Mouse (Mus musculus) midbrain, embryonic 16.5 days (tissue): Measurements from ENCODE around the gene Gngt2. TPM values are rescaled to one million over a fixed set of nuclear protein-coding genes. Genes with fewer than 3 reads are reported as not detected.

ENCODE experiments used
- ATAC-seq: fragments of 200-750 bp; cut with Nextera tagmentation; 2 replicates; pipeline ENCODE4 v1.8.0; 2017; ENCODE audit warnings: moderate TSS enrichment
- H3K27ac ChIP-seq: fragments of 300-500 bp; sonication (generic); 2 replicates; pipeline ENCODE4 v1.5.1; 2014; ENCODE audit warnings: mild to moderate bottlenecking, low read length, mixed read lengths
- H3K27me3 ChIP-seq: fragments of 300-500 bp; sonication (generic); 2 replicates; pipeline ENCODE4 v1.6.1; 2014; ENCODE audit warnings: low read depth, low read length, mixed read lengths; ENCODE audit not compliant: control insufficient read depth, insufficient read depth
- H3K36me3 ChIP-seq: fragments of 300-500 bp; sonication (generic); 2 replicates; pipeline ENCODE4 v1.6.1; 2014; ENCODE audit warnings: mild to moderate bottlenecking, low read length, moderate library complexity, mixed read lengths; ENCODE audit not compliant: control insufficient read depth, insufficient read depth
- H3K4me1 ChIP-seq: fragments of 300-500 bp; sonication (generic); 2 replicates; pipeline ENCODE4 v1.6.1; 2014; ENCODE audit warnings: mild to moderate bottlenecking, low read length, mixed read lengths; ENCODE audit not compliant: control insufficient read depth, insufficient read depth
- H3K4me2 ChIP-seq: fragments of 300-500 bp; sonication (generic); 2 replicates; pipeline ENCODE4 v1.6.1; 2014; ENCODE audit warnings: mild to moderate bottlenecking, low read length, mixed read lengths
- H3K4me3 ChIP-seq: fragments of 300-500 bp; sonication (generic); 2 replicates; pipeline ENCODE4 v1.5.1; 2014; ENCODE audit warnings: low read depth, mild to moderate bottlenecking, low read length, moderate library complexity, mixed read lengths
- H3K9ac ChIP-seq: fragments of 300-500 bp; sonication (generic); 2 replicates; pipeline ENCODE4 v1.6.1; 2014; ENCODE audit warnings: low read depth, low read length, mixed read lengths
- H3K9me3 ChIP-seq: fragments of 300-500 bp; sonication (generic); replicated peaks from 2 replicates; pipeline ENCODE4 v1.6.1; 2014; ENCODE audit warnings: mild to moderate bottlenecking, low read length, mixed read lengths; ENCODE audit not compliant: control insufficient read depth, poor library complexity, severe bottlenecking
- WGBS: fragments of 180-500 bp; shearing (Covaris S2); extraction: QIAGEN DNeasy Blood & Tissue Kit; methylation state at CpG from one replicate; pipeline ENCODE4 v1.1.7; 2014; 5-methylcytosine and 5-hydroxymethylcytosine counted together
- polyA plus RNA-seq: library from polyadenylated mRNA; unstranded; fragments of >200 nt; fragmentation: Nextera tagmentation; extraction: Ambion mirVana; gene quantifications from 2 replicates; pipeline ENCODE4 v1.2.1, GENCODE M21; 2015

Gngt2 gene
- polyA plus RNA-seq, 1 experiment from 2014 or later: 2.6 TPM

- 0 out of 2 replicates have a peak, but pooled peaks cover 3% of the 10 kb centered on the region for H3K9me3 ChIP-seq
- no peaks in the 10 kb centered on the region for H3K36me3 ChIP-seq
- no peak overlapping the region for H3K9ac ChIP-seq
- H3K4me3 ChIP-seq: no peak overlapping the region
- 69% methylated on average over 2 of the region's 2 CpGs for WGBS
- H3K27ac ChIP-seq: no peak overlapping the region
- no peak overlapping the region for H3K4me2 ChIP-seq
- no peaks in the 10 kb centered on the region for H3K27me3 ChIP-seq
- ATAC-seq: no peak
- no peaks in the 10 kb centered on the region for H3K4me1 ChIP-seq
Observed at GRCm38 (mm10) chr11:95890462-95891051, 53.5 kb downstream of the Gngt2 start.

Other genes starting within 250 kb of the Gngt2 start
- gene Ngfr, start 249.5 kb upstream of the Gngt2 start, polyA plus RNA-seq: 10.2 and 10.8 TPM in 2 replicates
- gene Phb, start 170.3 kb upstream of the Gngt2 start, polyA plus RNA-seq: 195 and 197 TPM in 2 replicates
- 21.1 and 26.3 TPM in 2 replicates for gene Zfp652, start 124.5 kb upstream of the Gngt2 start, polyA plus RNA-seq
- gene B130006D01Rik, start 113.6 kb upstream of the Gngt2 start, polyA plus RNA-seq: 1.3 and 1.4 TPM in 2 replicates
- 0.43 and 0.45 TPM in 2 replicates for gene Phospho1, start 12.7 kb upstream of the Gngt2 start, polyA plus RNA-seq
- gene Abi3, start 5.3 kb downstream of the Gngt2 start, polyA plus RNA-seq: 1.2 and 1.9 TPM in 2 replicates
- not detected in 2 replicates for gene B4galnt2, start 77.7 kb downstream of the Gngt2 start, polyA plus RNA-seq
- gene Igf2bp1, start 168.7 kb downstream of the Gngt2 start, polyA plus RNA-seq: 6.2 and 9.5 TPM in 2 replicates
- not detected in 2 replicates for gene Gip, start 187.3 kb downstream of the Gngt2 start, polyA plus RNA-seq
- gene Snf8, start 197.7 kb downstream of the Gngt2 start, polyA plus RNA-seq: 129 and 130 TPM in 2 replicates
- 37.4 and 40.8 TPM in 2 replicates for gene Ube2z, start 228.2 kb downstream of the Gngt2 start, polyA plus RNA-seq
- gene Atp5g1, start 238.5 kb downstream of the Gngt2 start, polyA plus RNA-seq: 536 and 561 TPM in 2 replicates